Mouse (Mus musculus) heart, embryonic 11.5 days (tissue): ENCODE results near the gene Dok4. TPM values are rescaled to one million over a fixed set of nuclear protein-coding genes. Genes with fewer than 3 reads are reported as not detected.
A peak's percentile ranks its signal among the peaks of the same experiment; 100 is the strongest.
"Not testable (repeated sequence)": the region's sequence is repeated elsewhere in the genome, so short reads cannot be mapped to it uniquely, and the experiment has no call there.

Source experiments
- ATAC-seq: fragments of 200-750 bp; cut with Nextera tagmentation; replicated peaks from 2 replicates; pipeline ENCODE4 v1.8.0; 2017; ENCODE audit warnings: moderate library complexity; ENCODE audit not compliant: insufficient number of reproducible peaks, low FRiP score, low TSS enrichment
- H3K27ac ChIP-seq: fragments of 300-500 bp; sonication (generic); 2 replicates; pipeline ENCODE4 v1.5.1; 2014; ENCODE audit warnings: mild to moderate bottlenecking, low read depth, low read length
- H3K27me3 ChIP-seq: fragments of 300-500 bp; sonication (generic); 2 replicates; pipeline ENCODE4 v1.6.1; 2014; ENCODE audit warnings: mild to moderate bottlenecking, low read length, mixed read lengths; ENCODE audit not compliant: control insufficient read depth, insufficient read depth
- H3K36me3 ChIP-seq: fragments of 300-500 bp; sonication (generic); 2 replicates; pipeline ENCODE4 v1.6.1; 2014; ENCODE audit warnings: mild to moderate bottlenecking, low read length, moderate library complexity, mixed read lengths; ENCODE audit not compliant: control insufficient read depth, insufficient read depth
- H3K4me1 ChIP-seq: fragments of 300-500 bp; sonication (generic); 2 replicates; pipeline ENCODE4 v1.6.1; 2014; ENCODE audit warnings: low read length; ENCODE audit not compliant: control insufficient read depth, insufficient read depth
- H3K4me2 ChIP-seq: fragments of 300-500 bp; sonication (generic); 2 replicates; pipeline ENCODE4 v1.6.1; 2014; ENCODE audit warnings: mild to moderate bottlenecking, moderate library complexity
- H3K4me3 ChIP-seq: fragments of 300-500 bp; sonication (generic); 2 replicates; pipeline ENCODE4 v1.5.1; 2014; ENCODE audit warnings: low read depth, low read length
- H3K9ac ChIP-seq: fragments of 300-500 bp; sonication (generic); 2 replicates; pipeline ENCODE4 v1.6.1; 2014; ENCODE audit warnings: mild to moderate bottlenecking, low read depth, low read length, moderate library complexity
- H3K9me3 ChIP-seq: fragments of 300-500 bp; sonication (generic); replicated peaks from 2 replicates; pipeline ENCODE4 v1.6.1; 2016; ENCODE audit warnings: low read length; ENCODE audit not compliant: control insufficient read depth
- WGBS: fragments of 180-500 bp; shearing (Covaris S2); extraction: QIAGEN DNeasy Blood & Tissue Kit; methylation state at CpG from one replicate; pipeline ENCODE4 v1.1.7; 2014; ENCODE audit not compliant: insufficient replicate concordance; 5-methylcytosine and 5-hydroxymethylcytosine counted together
- polyA plus RNA-seq: library from polyadenylated mRNA; unstranded; fragments of >200 nt; fragmentation: Nextera tagmentation; extraction: Ambion mirVana; gene quantifications from 2 replicates; pipeline ENCODE4 v1.2.1, GENCODE M21; 2014

Dok4 gene
- polyA plus RNA-seq, 1 experiment from 2014 or later: 46.2 TPM

GRCm38 (mm10) chr8:94866921-94867320 is 9.2 kb downstream of the Dok4 start:
- no peak overlapping the region for H3K27ac ChIP-seq
- H3K9ac ChIP-seq: no peak overlapping the region
- 80% methylated on average over 9 of the region's 9 CpGs for WGBS
- no peak overlapping the region for H3K4me2 ChIP-seq
- H3K4me3 ChIP-seq: no peak overlapping the region
- peaks cover 47% of the 10 kb centered on the region for H3K4me1 ChIP-seq
- no peaks in the 10 kb centered on the region for H3K9me3 ChIP-seq
- no peaks in the 10 kb centered on the region for H3K27me3 ChIP-seq
- H3K36me3 ChIP-seq: peaks cover 36% of the 10 kb centered on the region
- ATAC-seq: no peak

- Histone ChIP-seq H3K9ac (no peak overlapping the region), H3K4me3 (no peak overlapping the region), H3K27ac (no peak overlapping the region; the same call in 1 of the 2 replicates), H3K4me2 (no peak overlapping the region), H3K9me3 (no peaks in the 10 kb centered on the region), H3K36me3 (peaks cover 39% of the 10 kb centered on the region), H3K27me3 (no peaks in the 10 kb centered on the region), H3K4me1 (peaks cover 31% of the 10 kb centered on the region)
- ATAC-seq: no peak
- WGBS: 77% methylated on average over 10 of the region's 10 CpGs
Observed at GRCm38 (mm10) chr8:94865292-94865691, 10.8 kb downstream of the Dok4 start.

GRCm38 (mm10) chr8:94863897-94864673 is 12.0 kb downstream of the Dok4 start:
- Histone ChIP-seq H3K4me2 (no peak overlapping the region), H3K4me3 (no peak overlapping the region), H3K27me3 (no peaks in the 10 kb centered on the region), H3K27ac (no peak overlapping the region), H3K9ac (no peak overlapping the region; the same call in 1 of the 2 replicates), H3K36me3 (peaks cover 40% of the 10 kb centered on the region), H3K4me1 (peaks cover 22% of the 10 kb centered on the region), H3K9me3 (no peaks in the 10 kb centered on the region)
- 64% methylated on average over 10 of the region's 10 CpGs for WGBS
- ATAC-seq: no peak

GRCm38 (mm10) chr8:94862487-94863220 is 13.5 kb downstream of the Dok4 start:
- H3K4me3 ChIP-seq: no peak overlapping the region
- peaks cover 10% of the 10 kb centered on the region for H3K4me1 ChIP-seq
- H3K9me3 ChIP-seq: no peaks in the 10 kb centered on the region
- no peak overlapping the region; the same call in 1 of the 2 replicates for H3K27ac ChIP-seq
- ATAC-seq: no peak; the same call in 1 of the 2 replicates
- H3K27me3 ChIP-seq: no peaks in the 10 kb centered on the region
- H3K4me2 ChIP-seq: no peak overlapping the region
- H3K36me3 ChIP-seq: peaks cover 38% of the 10 kb centered on the region
- WGBS: 70% methylated on average over 12 of the region's 12 CpGs
- H3K9ac ChIP-seq: no peak overlapping the region

- peaks cover 31% of the 10 kb centered on the region for H3K36me3 ChIP-seq
- H3K9me3 ChIP-seq: no peaks in the 10 kb centered on the region
- no peak overlapping the region for H3K27ac ChIP-seq
- no peak for ATAC-seq
- 68% methylated on average over 8 of the region's 8 CpGs for WGBS
- H3K9ac ChIP-seq: no peak overlapping the region
- no peaks in the 10 kb centered on the region for H3K27me3 ChIP-seq
- no peak overlapping the region for H3K4me2 ChIP-seq
- peaks cover 7% of the 10 kb centered on the region; the same call in 1 of the 2 replicates for H3K4me1 ChIP-seq
- no peak overlapping the region for H3K4me3 ChIP-seq
Observed at GRCm38 (mm10) chr8:94861352-94861910, 14.7 kb downstream of the Dok4 start.

- Histone ChIP-seq H3K4me1 (peaks cover 5% of the 10 kb centered on the region; the same call in 1 of the 2 replicates), H3K4me3 (peak within 1 kb of the TSS; percentile 100), H3K9me3 (no peaks in the 10 kb centered on the region), H3K9ac (peak within 1 kb of the TSS; percentile 95), H3K27ac (peak within 1 kb of the TSS; percentile 77), H3K27me3 (no peaks in the 10 kb centered on the region), H3K36me3 (peaks cover 13% of the 10 kb centered on the region), H3K4me2 (peak within 1 kb of the TSS; percentile 86)
- 1% methylated on average over 68 of the region's 68 CpGs for WGBS
- ATAC-seq: peak; percentile 71
Observed at GRCm38 (mm10) chr8:94857346-94858173, 18.6 kb downstream of the Dok4 start, which contains the start of gene Polr2c. Gene Polr2c (plus strand): TSS chr8:94857450.

- Histone ChIP-seq H3K27me3 (no peaks in the 10 kb centered on the region), H3K27ac (no peak overlapping the region), H3K9me3 (no peaks in the 10 kb centered on the region), H3K4me2 (peak overlapping the region; percentile 86), H3K9ac (no peak overlapping the region), H3K4me3 (peak overlapping the region; percentile 100; the same call in 1 of the 2 replicates), H3K4me1 (peaks cover 5% of the 10 kb centered on the region; the same call in 1 of the 2 replicates), H3K36me3 (peaks cover 14% of the 10 kb centered on the region)
- no peak for ATAC-seq
- WGBS: 31% methylated on average over 5 of the region's 5 CpGs
Observed at GRCm38 (mm10) chr8:94857011-94857345, 19.2 kb downstream of the Dok4 start.

- H3K36me3 ChIP-seq: peaks cover 21% of the 10 kb centered on the region
Observed at GRCm38 (mm10) chr8:94854761-94855160, 21.4 kb downstream of the Dok4 start.

More at GRCm38 (mm10) chr8:94854761-94855160, 21.4 kb downstream of the Dok4 start:
- H3K27me3 ChIP-seq, H3K9me3 ChIP-seq, H3K4me1 ChIP-seq, ATAC-seq, H3K9ac ChIP-seq, H3K4me3 ChIP-seq, H3K27ac ChIP-seq, H3K4me2 ChIP-seq: not testable (repeated sequence)
- 84% methylated on average over 11 of the region's 11 CpGs for WGBS
